Mouse (Mus musculus) neutrophil, adult 5-6 weeks (primary cell): ENCODE data around the gene Rtp3. TPM values are rescaled to one million over a fixed set of nuclear protein-coding genes. Genes with fewer than 3 reads are reported as not detected.

Source experiments
- ATAC-seq: fragments of 151-379, 151-347 bp; 2 replicates; pipeline ENCODE4 v1.8.0; 2017; ENCODE audit warnings: mild to moderate bottlenecking, moderate TSS enrichment; ENCODE audit not compliant: insufficient number of reproducible peaks, poor library complexity, low FRiP score, severe bottlenecking; ENCODE audit errors: extremely low read depth
- total RNA-seq: library from RNA; stranded (forward); fragments of 200-1000 nt; gene quantifications from 2 replicates; pipeline ENCODE4 v1.2.3, GENCODE M21; 2017

Gene Rtp3
- total RNA-seq, 1 experiment from 2014 or later = not detected

DNA sequence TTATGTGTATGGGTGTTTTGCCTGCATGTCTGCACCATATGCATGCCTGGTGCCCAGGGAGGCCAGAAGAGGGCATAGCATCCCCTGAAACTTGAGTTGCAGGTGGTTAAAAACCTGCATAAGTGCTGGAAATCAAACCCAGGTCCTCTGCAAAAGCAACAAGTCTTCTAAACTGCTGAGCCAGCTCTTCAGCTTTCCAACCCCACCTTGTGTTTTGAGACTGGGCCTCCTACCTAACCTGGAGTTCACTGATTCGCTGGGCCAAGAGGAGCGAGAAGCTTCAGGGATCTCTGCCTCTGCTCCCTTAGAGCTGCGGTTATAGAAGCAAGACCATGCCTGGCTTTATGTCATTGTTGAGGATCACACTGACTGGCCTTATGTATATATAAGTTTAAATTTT is 40.3 kb downstream of the Rtp3 start:
- ATAC-seq = no peak

DNA sequence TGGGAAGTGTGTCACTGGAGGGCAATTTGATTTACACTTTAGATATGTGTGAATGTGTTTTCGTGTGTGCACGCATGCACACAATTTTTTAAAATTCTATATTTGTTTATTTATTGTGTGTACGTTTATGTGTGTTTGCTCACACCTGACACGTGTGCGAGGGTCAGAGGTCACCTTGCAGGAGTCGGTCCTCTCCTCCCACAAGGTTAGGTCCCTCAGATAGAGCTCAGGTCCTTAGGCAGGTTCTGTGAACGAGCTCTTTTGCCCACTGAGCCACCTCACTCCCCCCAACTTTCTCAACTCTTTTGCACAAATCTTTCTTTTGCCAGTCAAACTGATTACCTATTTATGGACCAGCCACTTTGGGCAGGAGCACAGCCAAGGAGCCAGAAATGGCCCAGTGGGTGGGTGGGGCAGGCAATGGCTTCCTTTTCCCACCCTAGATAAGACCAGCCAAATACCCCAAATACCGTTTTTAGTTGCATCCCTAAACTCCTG is 41.5 kb downstream of the Rtp3 start:
- ATAC-seq = no peak

- ATAC-seq = no peak
Measured at GRCm38 (mm10) chr9:110947900-110948299, 42.5 kb downstream of the Rtp3 start.

GRCm38 (mm10) chr9:110947261-110947661 is 43.1 kb downstream of the Rtp3 start:
- no peak for ATAC-seq

DNA sequence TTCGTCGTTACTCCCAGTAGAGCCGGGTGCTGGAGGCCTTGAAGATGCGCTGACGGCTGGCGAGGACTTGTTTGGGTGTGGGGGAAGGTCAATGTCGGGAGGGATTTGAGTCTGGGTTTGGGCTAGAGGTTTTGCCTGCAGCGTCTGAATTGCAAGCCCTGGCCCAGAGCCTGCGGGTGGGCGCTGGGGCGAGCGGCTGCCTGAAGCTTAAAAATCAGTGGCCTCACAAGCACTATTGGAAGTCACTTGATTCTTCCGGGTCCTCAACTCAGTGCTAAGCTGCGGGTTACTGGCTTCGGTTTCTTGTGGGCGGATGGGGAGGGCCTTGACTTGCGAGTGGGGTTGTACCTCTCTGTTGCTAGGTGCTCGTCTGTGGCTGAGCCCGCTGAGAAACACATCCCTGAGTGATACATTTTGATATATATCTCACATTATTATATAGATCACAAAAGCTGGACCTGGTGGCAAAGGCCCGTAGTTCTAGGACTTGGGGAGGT is 43.8 kb downstream of the Rtp3 start:
- peak; percentile 33; the same call in 1 of the 2 replicates for ATAC-seq

DNA sequence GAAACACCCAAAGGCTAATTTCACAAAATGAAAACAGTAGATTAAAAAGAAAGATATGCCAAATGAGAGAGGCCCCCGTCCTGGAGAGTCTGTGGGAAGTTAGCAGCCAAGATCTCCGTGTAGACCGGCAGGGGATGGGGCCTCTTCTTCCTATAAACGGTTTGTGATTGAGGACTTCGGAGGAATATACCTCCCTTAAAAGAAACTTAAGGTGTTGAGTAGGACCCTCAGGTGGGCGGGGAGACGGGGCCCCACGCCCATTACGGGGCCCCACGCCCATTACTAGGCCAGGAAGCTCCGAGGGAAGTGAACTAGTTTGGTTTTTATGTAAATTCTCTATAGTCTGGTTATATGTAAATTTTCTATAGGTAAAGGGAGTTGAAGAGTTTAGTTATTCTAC is 44.5 kb downstream of the Rtp3 start, which contains the start of gene Tdgf1:
Gene Tdgf1, minus strand, starts transcription at position 233 of the 400 bp plus-strand sequence.
- no peak for ATAC-seq

GRCm38 (mm10) chr9:110945343-110945742 is 45.0 kb downstream of the Rtp3 start:
- ATAC-seq = no peak

DNA sequence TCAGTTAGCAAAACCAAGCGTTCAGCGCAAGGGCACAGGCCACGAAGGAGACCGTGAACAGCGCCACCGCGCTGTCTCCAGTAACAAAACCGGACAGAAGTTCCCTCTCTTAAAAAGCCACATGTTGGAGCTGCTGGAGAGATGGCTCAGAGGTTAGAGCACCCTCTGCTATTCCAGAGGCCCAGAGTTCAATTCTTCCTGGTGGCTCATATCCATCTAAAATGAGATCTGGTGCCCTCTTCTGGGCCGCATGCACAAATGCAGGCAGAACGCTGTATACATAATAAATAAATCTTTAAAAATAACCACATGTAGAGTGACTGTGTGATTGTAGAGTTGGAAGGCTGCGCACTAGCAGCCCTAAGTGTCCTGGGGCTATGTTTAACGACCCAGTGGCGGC is 46.1 kb downstream of the Rtp3 start:
- ATAC-seq = no peak

DNA sequence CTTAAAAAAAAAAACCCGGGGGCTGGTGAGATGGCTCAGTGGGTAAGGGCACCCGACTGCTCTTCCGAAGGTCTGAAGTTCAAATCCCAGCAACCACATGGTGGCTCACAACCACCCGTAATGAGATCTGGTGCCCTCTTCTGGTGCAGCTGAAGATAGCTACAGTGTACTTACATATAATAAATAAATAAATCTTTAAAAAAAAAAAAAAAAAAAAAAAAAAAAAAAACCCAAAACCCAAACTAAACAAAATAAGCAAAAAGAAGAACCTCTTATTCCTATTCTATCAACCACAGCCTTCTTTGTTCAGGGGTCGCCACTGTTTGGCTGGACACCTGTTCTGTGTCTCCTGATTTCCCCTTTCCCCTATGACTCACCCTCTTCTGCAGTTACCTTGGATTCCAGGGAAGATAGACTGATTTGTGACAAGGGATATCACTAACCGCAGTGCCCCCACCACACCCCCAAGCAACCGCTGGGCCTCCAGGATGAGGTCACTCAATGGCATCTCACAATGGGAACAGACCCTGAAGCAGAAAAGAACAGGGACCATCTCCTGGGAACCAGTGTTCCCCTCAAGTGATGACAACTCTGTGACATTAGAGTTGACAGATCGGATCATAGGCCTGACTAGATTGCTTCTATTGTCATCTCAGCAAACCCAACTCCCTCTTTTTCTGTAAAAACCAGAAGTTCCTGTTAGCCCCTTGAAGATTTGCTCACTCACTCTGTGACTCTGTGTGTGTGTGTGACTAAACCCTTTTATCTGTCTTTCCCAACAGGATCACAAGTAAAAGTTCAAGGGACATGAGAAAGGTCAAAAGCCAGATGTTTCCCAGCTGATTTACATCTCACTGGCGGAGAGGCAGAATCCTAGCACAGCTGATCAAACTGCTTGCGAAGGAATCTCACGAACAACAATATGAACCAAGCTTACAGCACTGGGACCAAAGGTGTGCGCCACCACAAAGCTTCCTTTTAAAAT is 52.6 kb downstream of the Rtp3 start:
- no peak for ATAC-seq

DNA sequence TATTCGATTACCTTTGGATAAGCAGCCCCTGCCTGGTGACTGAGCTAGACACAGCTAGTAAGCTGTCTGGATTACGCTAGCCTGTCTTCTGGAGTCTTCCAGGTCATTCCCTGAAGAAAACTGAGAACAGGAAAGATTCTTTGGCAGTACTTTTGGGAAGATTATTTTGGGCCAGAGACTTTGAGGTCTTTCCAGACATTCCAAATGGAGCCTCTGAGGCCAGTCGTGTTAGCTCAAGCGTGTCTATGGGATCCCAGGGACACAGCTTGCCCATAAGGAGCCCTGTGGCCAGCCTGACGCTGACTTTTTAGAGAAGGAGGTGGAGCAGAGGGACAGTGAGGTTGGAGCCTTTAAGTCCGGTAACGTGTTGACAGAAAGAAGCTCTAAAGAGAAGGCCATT is 54.4 kb downstream of the Rtp3 start:
- no peak for ATAC-seq

Other genes with a start within 250 kb of the Rtp3 start
- gene Myl3, start 248.7 kb downstream of the Rtp3 start, total RNA-seq = not detected in 2 replicates
- not detected in 2 replicates for gene Pth1r, start 243.4 kb downstream of the Rtp3 start, total RNA-seq
- gene Prss42, start 192.4 kb downstream of the Rtp3 start, total RNA-seq = not detected in 2 replicates
- not detected in 2 replicates for gene Prss44, start 176.6 kb downstream of the Rtp3 start, total RNA-seq
- not detected in 2 replicates for gene Prss43, start 163.9 kb downstream of the Rtp3 start, total RNA-seq
- gene Prss45, start 156.0 kb downstream of the Rtp3 start, total RNA-seq = not detected in 2 replicates
- not detected in 2 replicates for gene Prss46, start 146.1 kb downstream of the Rtp3 start, total RNA-seq
- gene Prss50, start 132.6 kb downstream of the Rtp3 start, total RNA-seq = not detected in 2 replicates
- gene Als2cl, start 110.7 kb downstream of the Rtp3 start, total RNA-seq = 16.4 and 18.2 TPM in 2 replicates
- 2.6 and 2.9 TPM in 2 replicates for gene Tmie, start 110.5 kb downstream of the Rtp3 start, total RNA-seq
- gene Fam240a, start 73.7 kb downstream of the Rtp3 start, total RNA-seq = 1.4 TPM in 1 of 2 replicates, not detected in the other
- 0.49 and 1.0 TPM in 2 replicates for gene Tdgf1, start 44.4 kb downstream of the Rtp3 start, total RNA-seq
- not detected in 2 replicates for gene Lrrc2, start 39.0 kb downstream of the Rtp3 start, total RNA-seq
- gene Ltf, start 28.7 kb upstream of the Rtp3 start, total RNA-seq = 19.4 and 33.3 TPM in 2 replicates
- 12.0 and 12.5 TPM in 2 replicates for gene Ccrl2, start 66.9 kb upstream of the Rtp3 start, total RNA-seq
- gene Lrrfip2, start 127.0 kb upstream of the Rtp3 start, total RNA-seq = 95.8 and 97.4 TPM in 2 replicates